Mouse (Mus musculus) heart, postnatal 0 days (tissue): ENCODE data around the gene Zfp819. TPM values are rescaled to one million over a fixed set of nuclear protein-coding genes. Genes with fewer than 3 reads are reported as not detected.
"Not testable (repeated sequence)": the region's sequence is repeated elsewhere in the genome, so short reads cannot be mapped to it uniquely, and the experiment has no call there.

Experiments
- ATAC-seq: fragments of 200-750 bp; cut with Nextera tagmentation; 2 replicates; pipeline ENCODE4 v1.8.0; 2017; ENCODE audit warnings: low read depth, moderate number of reproducible peaks, moderate library complexity; ENCODE audit not compliant: insufficient read depth
- DNase-seq: peaks from one replicate; pipeline ENCODE4 v3.0.0-alpha.2; 2016; ENCODE audit warnings: low spot score
- H3K27ac ChIP-seq: fragments of 300-500 bp; sonication (generic); 2 replicates; pipeline ENCODE4 v1.5.1; 2014; ENCODE audit warnings: low read depth, mild to moderate bottlenecking
- H3K27me3 ChIP-seq: fragments of 300-500 bp; sonication (generic); 2 replicates; pipeline ENCODE4 v1.6.1; 2014; ENCODE audit warnings: low read length, mixed read lengths; ENCODE audit not compliant: control insufficient read depth, insufficient read depth
- H3K36me3 ChIP-seq: fragments of 300-500 bp; sonication (generic); replicated peaks from 2 replicates; pipeline ENCODE4 v1.6.1; 2014; ENCODE audit warnings: low read length, mixed read lengths; ENCODE audit not compliant: control insufficient read depth, insufficient read depth
- H3K4me1 ChIP-seq: fragments of 300-500 bp; sonication (generic); 2 replicates; pipeline ENCODE4 v1.6.1; 2014; ENCODE audit warnings: antibody characterized with exemption; ENCODE audit not compliant: control insufficient read depth, insufficient read depth
- H3K4me2 ChIP-seq: fragments of 300-500 bp; sonication (generic); 2 replicates; pipeline ENCODE4 v1.6.1; 2014; ENCODE audit warnings: low read depth, mild to moderate bottlenecking, low read length, moderate library complexity
- H3K4me3 ChIP-seq: fragments of 300-500 bp; sonication (generic); 2 replicates; pipeline ENCODE4 v1.5.1; 2014; ENCODE audit warnings: low read depth, low read length
- H3K9ac ChIP-seq: fragments of 300-500 bp; sonication (generic); replicated peaks from 2 replicates; pipeline ENCODE4 v1.6.1; 2014; ENCODE audit warnings: low read depth, low read length, mixed read lengths
- H3K9me3 ChIP-seq: fragments of 300-500 bp; sonication (generic); replicated peaks from 2 replicates; pipeline ENCODE4 v1.6.1; 2016; ENCODE audit warnings: low read length; ENCODE audit not compliant: control insufficient read depth
- CTCF ChIP-seq: IDR thresholded peaks from 2 replicates; pipeline ENCODE4 v1.5.1; 2016; ENCODE audit warnings: antibody characterized with exemption, control low read depth, low read depth
- EP300 ChIP-seq: IDR thresholded peaks from 2 replicates; pipeline ENCODE4 v1.6.1; 2016; ENCODE audit warnings: antibody characterized with exemption, low read depth
- WGBS: fragments of 180-500 bp; shearing (Covaris S2); extraction: QIAGEN DNeasy Blood & Tissue Kit; methylation state at CpG from one replicate; pipeline ENCODE4 v1.1.7; 2014; 5-methylcytosine and 5-hydroxymethylcytosine counted together
- polyA plus RNA-seq: library from polyadenylated mRNA; unstranded; fragments of >200 nt; fragmentation: Nextera tagmentation; extraction: Ambion mirVana; gene quantifications from 2 replicates; pipeline ENCODE4 v1.2.1, GENCODE M21; 2015
- total RNA-seq: library from RNA; depleted of rRNA; stranded (reverse); fragments of >200 nt; gene quantifications from 2 replicates; pipeline ENCODE4 v1.2.3, GENCODE M21; 2014; ENCODE audit warnings: low replicate concordance

The Zfp819 gene
- total and polyA plus RNA-seq, 2 experiments from 2014 or later = not detected

DNA sequence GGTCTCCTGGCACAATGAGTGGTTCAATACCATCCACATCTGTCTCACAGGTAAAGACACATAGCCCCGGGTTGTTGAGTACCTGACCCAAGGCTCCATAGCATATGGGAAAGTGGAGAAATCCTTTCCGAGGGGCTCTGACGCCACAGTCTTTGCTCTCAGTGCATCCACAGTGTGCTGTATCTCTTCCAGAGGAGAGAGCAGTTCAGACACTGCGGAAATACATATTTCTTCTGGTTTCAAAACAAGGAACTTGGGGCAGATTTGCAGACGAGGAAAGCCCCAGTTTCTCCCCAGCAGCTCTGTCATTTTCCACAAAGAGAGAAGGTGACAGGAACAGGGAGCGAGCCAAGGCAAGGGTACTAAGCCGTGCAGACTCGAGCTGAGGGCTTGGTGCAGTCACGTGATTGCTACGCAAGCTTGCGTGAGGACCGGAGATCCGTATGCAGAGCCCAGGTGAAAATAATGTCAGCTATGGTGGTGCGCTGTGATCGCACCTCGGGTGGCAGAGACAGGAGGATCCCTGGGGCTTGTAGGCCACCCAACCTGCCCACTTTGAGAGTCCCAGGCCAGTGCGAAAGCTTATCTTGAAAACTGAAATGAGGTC, 36.2 kb downstream of the Zfp819 start:
- DNase-seq = no peak
- Histone ChIP-seq H3K36me3 (no peaks in the 10 kb centered on the region), H3K4me2 (no peak overlapping the region), H3K9ac (no peak overlapping the region), H3K4me3 (no peak overlapping the region), H3K27ac (no peak overlapping the region), H3K9me3 (no peaks in the 10 kb centered on the region), H3K27me3 (no peaks in the 10 kb centered on the region), H3K4me1 (no peaks in the 10 kb centered on the region)
- 66% methylated on average over 17 of the region's 17 CpGs for WGBS
- TF ChIP-seq CTCF = no peak
- TF ChIP-seq EP300 = no peak
- ATAC-seq = no peak

DNA sequence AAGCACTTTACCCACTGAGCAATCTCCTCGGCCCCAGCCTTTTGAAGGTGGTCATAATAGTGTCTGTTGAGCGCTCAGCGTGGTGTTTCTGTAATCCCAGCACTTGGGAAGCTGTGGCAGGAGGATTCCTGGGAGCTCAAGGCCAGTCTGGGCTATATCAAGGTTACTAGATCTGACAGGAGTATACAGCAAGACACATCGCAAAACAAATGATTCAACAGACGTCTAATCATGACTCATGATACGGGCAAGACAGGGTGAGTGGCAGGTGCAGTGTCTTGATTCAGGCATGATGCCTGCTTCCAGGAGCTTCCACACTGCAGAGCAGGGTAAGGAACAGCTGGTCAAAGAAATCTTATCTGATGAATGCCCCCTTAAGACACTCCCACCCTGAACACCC, 45.7 kb downstream of the Zfp819 start:
- Histone ChIP-seq H3K27ac (no peak overlapping the region), H3K27me3 (no peaks in the 10 kb centered on the region), H3K4me2 (no peak overlapping the region), H3K36me3 (no peaks in the 10 kb centered on the region), H3K9me3 (0 out of 2 replicates have a peak, but pooled peaks cover 5% of the 10 kb centered on the region), H3K4me1 (no peaks in the 10 kb centered on the region), H3K9ac (no peak overlapping the region), H3K4me3 (no peak overlapping the region)
- no peak for TF ChIP-seq EP300
- no peak for TF ChIP-seq CTCF
- ATAC-seq = no peak
- no peak for DNase-seq
- WGBS = 78% methylated on average over 6 of the region's 6 CpGs

DNA sequence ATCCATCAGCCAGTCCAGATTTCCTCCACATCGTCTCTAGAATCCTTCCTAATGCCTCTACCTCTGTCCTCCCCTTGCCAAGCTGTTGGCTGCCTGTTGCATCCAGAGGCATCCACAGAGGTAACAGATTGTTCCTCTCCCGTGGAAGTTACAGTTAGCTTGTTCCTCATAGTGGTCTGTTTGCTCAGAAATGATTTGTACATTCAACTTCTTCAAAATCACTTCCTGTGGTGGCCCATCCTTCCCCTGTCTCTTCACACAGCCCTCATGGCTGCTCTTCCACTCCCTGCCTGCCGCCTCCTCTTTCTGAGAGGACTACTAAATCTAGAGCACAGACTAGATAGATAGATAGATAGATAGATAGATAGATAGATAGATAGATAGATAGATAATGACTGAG, 47.5 kb downstream of the Zfp819 start:
- H3K4me3 ChIP-seq = no peak overlapping the region
- no peak overlapping the region for H3K27ac ChIP-seq
- H3K9ac ChIP-seq = no peak overlapping the region
- no peak overlapping the region for H3K4me2 ChIP-seq
- no peak for ATAC-seq
- no peaks in the 10 kb centered on the region for H3K4me1 ChIP-seq
- TF ChIP-seq CTCF (no peak), EP300 (no peak)
- WGBS = 57% methylated on average over 3 of the region's 3 CpGs
- H3K27me3 ChIP-seq = no peaks in the 10 kb centered on the region
- H3K36me3 ChIP-seq = no peaks in the 10 kb centered on the region
- 0 out of 2 replicates have a peak, but pooled peaks cover 5% of the 10 kb centered on the region for H3K9me3 ChIP-seq
- DNase-seq = no peak

DNA sequence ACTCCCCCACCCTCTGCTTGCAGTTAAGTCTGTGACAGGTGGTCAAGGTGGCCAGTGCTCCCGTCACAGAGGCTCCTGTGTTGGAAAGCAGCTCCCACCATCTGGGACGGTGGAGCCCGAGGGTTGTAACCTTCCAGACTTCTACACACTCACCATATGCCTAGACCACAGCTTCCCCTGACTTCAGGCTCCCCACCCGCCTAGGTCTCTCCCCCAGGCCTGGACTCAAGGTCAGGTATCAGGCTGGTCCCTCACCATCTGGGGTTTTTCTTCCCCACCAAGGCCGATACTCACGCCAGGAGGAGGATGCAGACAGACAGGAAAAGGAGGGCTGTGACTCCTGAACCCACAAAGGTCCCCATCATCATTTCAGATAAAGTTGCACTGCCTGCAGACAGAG, 49.3 kb downstream of the Zfp819 start:
- TF ChIP-seq EP300 (no peak), CTCF (no peak)
- H3K36me3 ChIP-seq = no peaks in the 10 kb centered on the region
- no peak for DNase-seq
- H3K27ac ChIP-seq = no peak overlapping the region
- 27% methylated on average over 6 of the region's 6 CpGs for WGBS
- no peak for ATAC-seq
- no peak overlapping the region for H3K4me2 ChIP-seq
- no peak overlapping the region for H3K4me3 ChIP-seq
- no peaks in the 10 kb centered on the region for H3K27me3 ChIP-seq
- no peaks in the 10 kb centered on the region for H3K4me1 ChIP-seq
- H3K9ac ChIP-seq = no peak overlapping the region
- H3K9me3 ChIP-seq = 0 out of 2 replicates have a peak, but pooled peaks cover 5% of the 10 kb centered on the region

DNA sequence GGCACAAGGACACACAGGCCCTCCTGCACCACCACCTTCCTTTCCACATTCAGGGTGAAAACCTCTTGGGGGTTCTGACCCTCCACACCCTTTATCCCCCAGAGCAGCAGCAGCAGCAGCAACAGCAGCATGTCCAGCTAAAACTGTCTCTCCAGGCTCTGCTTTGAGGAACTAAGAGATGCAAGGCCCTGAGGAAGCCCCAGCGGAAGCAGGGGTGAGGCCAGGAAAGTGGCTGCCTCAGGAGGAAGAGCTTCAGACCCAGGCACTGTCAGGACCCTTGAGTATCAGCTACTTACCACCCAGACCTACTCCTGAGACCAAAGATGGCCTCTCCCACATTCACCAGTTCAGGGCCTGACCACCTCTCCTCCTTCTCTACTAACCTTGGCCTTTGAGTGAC, 53.0 kb downstream of the Zfp819 start, which contains the start of gene Siglece:
Gene Siglece (minus strand): TSS at position 160 of the 400 bp plus-strand sequence.
- no peaks in the 10 kb centered on the region for H3K27me3 ChIP-seq
- H3K4me3 ChIP-seq = no peak within 1 kb of the TSS
- no peaks in the 10 kb centered on the region for H3K36me3 ChIP-seq
- TF ChIP-seq EP300 (no peak), CTCF (no peak)
- no peak within 1 kb of the TSS for H3K9ac ChIP-seq
- no peaks in the 10 kb centered on the region for H3K9me3 ChIP-seq
- no peak for ATAC-seq
- no peak for DNase-seq
- no peaks in the 10 kb centered on the region for H3K4me1 ChIP-seq
- 65% methylated on average over 1 of the region's 1 CpGs for WGBS
- H3K27ac ChIP-seq = no peak within 1 kb of the TSS
- no peak within 1 kb of the TSS for H3K4me2 ChIP-seq

DNA sequence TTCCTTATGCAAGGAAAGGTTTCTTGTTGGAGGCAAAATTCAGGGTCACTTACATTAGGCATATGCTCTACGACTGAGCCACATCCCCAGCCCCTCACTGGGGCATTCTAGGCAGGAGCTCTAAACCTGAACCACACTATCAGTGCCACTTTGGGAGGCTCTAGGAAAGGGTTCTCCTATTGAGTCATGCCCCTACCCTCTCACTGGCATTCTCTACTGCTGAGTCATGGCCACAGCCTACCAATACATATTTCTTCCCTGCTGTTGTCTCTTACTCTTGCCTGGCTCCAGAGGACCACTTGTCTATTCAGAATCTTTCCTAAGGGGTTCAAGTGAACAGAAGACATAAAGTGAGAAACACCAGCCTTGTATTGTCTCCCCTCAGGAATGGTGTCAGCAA, 55.8 kb downstream of the Zfp819 start:
- DNase-seq = no peak
- ATAC-seq = no peak
- no peak overlapping the region for H3K9ac ChIP-seq
- 59% methylated on average over 1 of the region's 1 CpGs for WGBS
- TF ChIP-seq EP300 (no peak), CTCF (no peak)
- H3K4me3 ChIP-seq = no peak overlapping the region
- no peaks in the 10 kb centered on the region for H3K27me3 ChIP-seq
- no peak overlapping the region for H3K4me2 ChIP-seq
- no peaks in the 10 kb centered on the region for H3K36me3 ChIP-seq
- H3K27ac ChIP-seq = no peak overlapping the region
- no peaks in the 10 kb centered on the region for H3K9me3 ChIP-seq
- H3K4me1 ChIP-seq = no peaks in the 10 kb centered on the region

DNA sequence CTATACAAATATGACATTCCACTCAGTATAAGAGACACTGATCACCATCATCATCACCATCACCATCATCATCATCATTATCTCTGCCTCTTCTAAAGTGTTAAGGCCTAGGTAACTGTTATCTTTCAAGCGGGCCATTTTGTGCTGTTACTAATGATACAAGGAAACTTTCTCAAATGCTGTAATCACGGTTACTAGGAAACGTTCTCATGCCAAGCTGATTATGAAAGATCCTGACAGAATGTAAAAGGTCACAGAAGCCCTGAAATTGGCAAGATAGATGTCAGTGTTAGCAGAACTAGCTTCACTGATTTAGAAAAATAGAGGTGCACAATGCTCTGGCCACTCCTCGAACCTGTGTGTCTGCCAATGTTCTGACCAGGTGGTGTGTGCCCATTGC, 60.3 kb downstream of the Zfp819 start:
- not testable (repeated sequence) for H3K27ac ChIP-seq, H3K4me1 ChIP-seq, H3K4me2 ChIP-seq, DNase-seq, H3K9me3 ChIP-seq, H3K9ac ChIP-seq, H3K4me3 ChIP-seq, H3K36me3 ChIP-seq, H3K27me3 ChIP-seq, ATAC-seq
- 72% methylated on average over 4 of the region's 4 CpGs for whole genome bisulfite sequencing
